15 mouse cellular contexts compared by ENCODE assay signal in the genomic region with DNA sequence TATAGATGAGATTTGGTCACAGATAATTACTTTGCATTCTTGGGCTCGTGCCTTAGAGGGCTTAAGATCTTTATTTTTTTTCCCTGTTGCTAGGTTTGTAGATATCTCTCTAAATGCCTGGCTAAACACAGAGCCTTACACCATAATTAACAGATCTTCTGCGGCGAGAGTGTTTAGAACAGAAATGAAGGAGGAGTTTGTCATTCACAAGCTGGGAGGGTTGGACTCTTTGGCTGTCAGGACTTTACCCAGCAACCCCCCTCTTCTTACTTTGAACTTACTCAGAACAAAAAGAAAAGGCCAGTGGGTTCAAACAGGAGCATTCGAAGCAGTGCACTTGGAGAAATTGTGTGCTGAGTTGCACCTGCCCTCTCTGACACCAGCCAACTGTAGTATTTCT.
DNase-seq lines count a peak whose midpoint lies in the region; ATAC-seq and TF ChIP-seq lines count a peak whose summit lies in the region.
"Had no signal": no experiment of that assay in that cellular context is flagged by ENCODE, and none has a peak within 500 bp of the region (broad histone marks: within the 10 kb centered on the region; RNA-seq: fewer than 3 reads in every experiment).

No protein-coding gene starts in this region.

- H3K27ac ChIP-seq in hindbrain, embryonic 16.5 days (ENCODE audit: low read depth, low read length) = no peak overlapping the region
- no peak overlapping the region; the same call in 1 of the 2 replicates for H3K27ac ChIP-seq in hindbrain, embryonic 10.5 days
- no peak overlapping the region for H3K27ac ChIP-seq in embryonic facial prominence, embryonic 13.5 days
- no peak overlapping the region for H3K27ac ChIP-seq in forebrain, embryonic 16.5 days (ENCODE audit: low read length)
- H3K27ac ChIP-seq in left cerebral cortex, adult 2 months = no peak overlapping the region
- H3K27ac ChIP-seq: limb, embryonic 10.5 days; liver, embryonic 12.5 days; neural tube, embryonic 12.5 days had no signal

- H3K9ac ChIP-seq in hindbrain, embryonic 16.5 days (ENCODE audit: low read depth, low read length) = no peak overlapping the region
- no peak overlapping the region for H3K9ac ChIP-seq in embryonic facial prominence, embryonic 13.5 days
- H3K9ac ChIP-seq in forebrain, embryonic 16.5 days (replicated peaks; ENCODE audit: low read depth, low read length) = no peak overlapping the region
- H3K9ac ChIP-seq: liver, embryonic 12.5 days; neural tube, embryonic 12.5 days had no signal

- no peak overlapping the region for H3K4me3 ChIP-seq in hindbrain, embryonic 16.5 days (ENCODE audit: low read length)
- no peak overlapping the region for H3K4me3 ChIP-seq in hindbrain, embryonic 10.5 days
- no peak overlapping the region for H3K4me3 ChIP-seq in embryonic facial prominence, embryonic 13.5 days
- no peak overlapping the region for H3K4me3 ChIP-seq in forebrain, embryonic 16.5 days (replicated peaks; ENCODE audit: low read length)
- H3K4me3 ChIP-seq in left cerebral cortex, adult 2 months = no peak overlapping the region
- H3K4me3 ChIP-seq: limb, embryonic 10.5 days; liver, embryonic 12.5 days; megakaryocyte, embryonic 14.5 days; neural tube, embryonic 12.5 days had no signal

- no peaks in the 10 kb centered on the region for H3K36me3 ChIP-seq in hindbrain, embryonic 16.5 days (ENCODE audit: control insufficient read depth, insufficient read depth, low read length)
- H3K36me3 ChIP-seq in hindbrain, embryonic 10.5 days = no peaks in the 10 kb centered on the region
- H3K36me3 ChIP-seq in embryonic facial prominence, embryonic 13.5 days = no peaks in the 10 kb centered on the region
- H3K36me3 ChIP-seq in forebrain, embryonic 16.5 days (ENCODE audit: control insufficient read depth, insufficient read depth) = no peaks in the 10 kb centered on the region
- H3K36me3 ChIP-seq: liver, embryonic 12.5 days; neural tube, embryonic 12.5 days had no signal

- H3K4me1 ChIP-seq in hindbrain, embryonic 16.5 days (ENCODE audit: control insufficient read depth, insufficient read depth, low read depth, low read length) = no peaks in the 10 kb centered on the region
- H3K4me1 ChIP-seq in hindbrain, embryonic 10.5 days (replicated peaks) = peaks cover 17% of the 10 kb centered on the region
- H3K4me1 ChIP-seq in embryonic facial prominence, embryonic 13.5 days = peaks cover 39% of the 10 kb centered on the region
- peaks cover 8% of the 10 kb centered on the region; the same call in 1 of the 2 replicates for H3K4me1 ChIP-seq in forebrain, embryonic 16.5 days (replicated peaks; ENCODE audit: control insufficient read depth, insufficient read depth, low read length)
- H3K4me1 ChIP-seq: liver, embryonic 12.5 days; megakaryocyte, embryonic 14.5 days; neural tube, embryonic 12.5 days had no signal

- no peak for TF ChIP-seq CTCF in left cerebral cortex, adult 2 months (IDR thresholded peaks at IDR 0.05)

- WGBS in hindbrain, embryonic 16.5 days = 21% methylated on average over 4 of the region's 4 CpGs
- WGBS in hindbrain, embryonic 10.5 days = 37% methylated on average over 4 of the region's 4 CpGs
- WGBS in embryonic facial prominence, embryonic 13.5 days = 26% methylated on average over 4 of the region's 4 CpGs
- WGBS in forebrain, embryonic 16.5 days = 7% methylated on average over 4 of the region's 4 CpGs

- ATAC-seq in hindbrain, embryonic 16.5 days = 0 out of 2 replicates have a peak, but pooled peaks have one; percentile 27
- peak; percentile 53; the same call in 1 of the 2 replicates for ATAC-seq in embryonic facial prominence, embryonic 13.5 days (ENCODE audit: insufficient number of reproducible peaks, insufficient read depth, low FRiP score, low TSS enrichment, low read depth)
- peak; percentile 69 for ATAC-seq in forebrain, embryonic 16.5 days
- ATAC-seq: intestine, postnatal 0 days; liver, embryonic 12.5 days had no signal

- no peak for DNase-seq in hindbrain, embryonic 10.5 days (ENCODE audit: low spot score)
- DNase-seq in Muller cell, postnatal 12 days (ENCODE audit: inconsistent ontology term) = peak; percentile 19
- DNase-seq in left cerebral cortex, adult 2 months (ENCODE audit: extremely low spot score in 1 of 2, low spot score in 2 of 2) = no peak
- no peak for DNase-seq in thymus, postnatal 14 days
- DNase-seq: adrenal gland, postnatal 10 days; cerebellum, adult 9-10 months; right cerebral cortex, postnatal 4 days had no signal

- no peaks in the 10 kb centered on the region for H3K9me3 ChIP-seq in hindbrain, embryonic 16.5 days (ENCODE audit: control insufficient read depth, low read length)
- no peaks in the 10 kb centered on the region for H3K9me3 ChIP-seq in hindbrain, embryonic 10.5 days
- H3K9me3 ChIP-seq in embryonic facial prominence, embryonic 13.5 days = no peaks in the 10 kb centered on the region
- no peaks in the 10 kb centered on the region for H3K9me3 ChIP-seq in forebrain, embryonic 16.5 days (ENCODE audit: control insufficient read depth, low read length)
- H3K9me3 ChIP-seq: limb, embryonic 10.5 days; liver, embryonic 12.5 days; megakaryocyte, embryonic 14.5 days; neural tube, embryonic 12.5 days had no signal

- no peak overlapping the region for H3K4me2 ChIP-seq in hindbrain, embryonic 16.5 days (ENCODE audit: low read length)
- H3K4me2 ChIP-seq in embryonic facial prominence, embryonic 13.5 days = no peak overlapping the region
- H3K4me2 ChIP-seq in forebrain, embryonic 16.5 days (ENCODE audit: low read length) = no peak overlapping the region
- H3K4me2 ChIP-seq: liver, embryonic 12.5 days; neural tube, embryonic 12.5 days had no signal

- no peaks in the 10 kb centered on the region for H3K27me3 ChIP-seq in hindbrain, embryonic 16.5 days (replicated peaks; ENCODE audit: control insufficient read depth, insufficient read depth, low read length)
- H3K27me3 ChIP-seq in hindbrain, embryonic 10.5 days (ENCODE audit: insufficient read depth, poor library complexity, severe bottlenecking) = no peaks in the 10 kb centered on the region; the same call in 1 of the 2 replicates
- peaks cover 11% of the 10 kb centered on the region; the same call in 1 of the 2 replicates for H3K27me3 ChIP-seq in embryonic facial prominence, embryonic 13.5 days
- no peaks in the 10 kb centered on the region for H3K27me3 ChIP-seq in forebrain, embryonic 16.5 days (replicated peaks; ENCODE audit: control insufficient read depth, insufficient read depth, low read length)
- H3K27me3 ChIP-seq: liver, embryonic 12.5 days; megakaryocyte, embryonic 14.5 days had no signal

- intact Hi-C loops in left cerebral cortex, adult 2 months (cut with DNase I) = no loop called here
